Mouse (Mus musculus): Measurements from ENCODE around the gene Phf3. TPM values are rescaled to one million over a fixed set of nuclear protein-coding genes. Genes with fewer than 3 reads are reported as not detected.
A peak's percentile ranks its signal among the peaks of the same experiment; 100 is the strongest.
"Not testable (repeated sequence)": the region's sequence is repeated elsewhere in the genome, so short reads cannot be mapped to it uniquely, and the experiment has no call there.

The Phf3 gene
- polyA plus RNA-seq, 1 experiment from 2014 or later, result 28.2 TPM

- H3K36me3 ChIP-seq (ENCODE audit: insufficient read depth, low read length), result no peaks in the 10 kb centered on the region
- DNase-seq (ENCODE audit: low spot score), result no peak
- ATAC-seq, result no peak; the same call in 1 of the 2 replicates
- TF ChIP-seq CTCF (IDR thresholded peaks at IDR 0.05) (peak; percentile 59), EP300 (IDR thresholded peaks at IDR 0.05) (no peak)
- H3K9me3 ChIP-seq (ENCODE audit: low read length), result no peaks in the 10 kb centered on the region
- 47% methylated on average over 6 of the region's 6 CpGs for WGBS
- H3K4me3 ChIP-seq (ENCODE audit: low read depth, low read length), result no peak overlapping the region
- H3K4me2 ChIP-seq (replicated peaks; ENCODE audit: low read depth, low read length), result no peak overlapping the region
- no peaks in the 10 kb centered on the region for H3K4me1 ChIP-seq (ENCODE audit: insufficient read depth, low read depth, low read length)
- no peak overlapping the region for H3K9ac ChIP-seq (replicated peaks; ENCODE audit: low read depth)
- H3K27me3 ChIP-seq (replicated peaks; ENCODE audit: insufficient read depth, low read length), result no peaks in the 10 kb centered on the region
- H3K27ac ChIP-seq (ENCODE audit: low read length), result no peak overlapping the region
Observed at GRCm38 (mm10) chr1:30771772-30772171, 101.9 kb downstream of the Phf3 start.

GRCm38 (mm10) chr1:30770599-30770998 is 103.1 kb downstream of the Phf3 start:
- H3K9ac ChIP-seq (replicated peaks; ENCODE audit: low read depth); H3K4me1 ChIP-seq (ENCODE audit: insufficient read depth, low read depth, low read length); H3K27ac ChIP-seq (ENCODE audit: low read length); ATAC-seq; H3K4me3 ChIP-seq (ENCODE audit: low read depth, low read length); H3K4me2 ChIP-seq (replicated peaks; ENCODE audit: low read depth, low read length); DNase-seq (ENCODE audit: low spot score); H3K27me3 ChIP-seq (replicated peaks; ENCODE audit: insufficient read depth, low read length); H3K9me3 ChIP-seq (ENCODE audit: low read length); H3K36me3 ChIP-seq (ENCODE audit: insufficient read depth, low read length): not testable (repeated sequence)
- WGBS, result 82% methylated on average over 10 of the region's 16 CpGs

- Histone ChIP-seq H3K36me3 (ENCODE audit: insufficient read depth, low read length) (no peaks in the 10 kb centered on the region), H3K27ac (ENCODE audit: low read length) (no peak overlapping the region), H3K9me3 (ENCODE audit: low read length) (no peaks in the 10 kb centered on the region), H3K4me1 (ENCODE audit: insufficient read depth, low read depth, low read length) (no peaks in the 10 kb centered on the region), H3K4me2 (replicated peaks; ENCODE audit: low read depth, low read length) (no peak overlapping the region), H3K9ac (replicated peaks; ENCODE audit: low read depth) (no peak overlapping the region), H3K4me3 (ENCODE audit: low read depth, low read length) (no peak overlapping the region), H3K27me3 (replicated peaks; ENCODE audit: insufficient read depth, low read length) (no peaks in the 10 kb centered on the region)
- TF ChIP-seq EP300 (IDR thresholded peaks at IDR 0.05) (no peak), CTCF (IDR thresholded peaks at IDR 0.05) (no peak)
- ATAC-seq (no peak), DNase-seq (ENCODE audit: low spot score) (no peak)
Observed at GRCm38 (mm10) chr1:30756794-30757193, 116.9 kb downstream of the Phf3 start.

- H3K36me3 ChIP-seq (ENCODE audit: insufficient read depth, low read length), result no peaks in the 10 kb centered on the region
- DNase-seq (ENCODE audit: low spot score) (no peak), ATAC-seq (no peak)
- no peak overlapping the region for H3K9ac ChIP-seq (replicated peaks; ENCODE audit: low read depth)
- TF ChIP-seq EP300 (IDR thresholded peaks at IDR 0.05) (no peak), CTCF (IDR thresholded peaks at IDR 0.05) (no peak)
- H3K4me3 ChIP-seq (ENCODE audit: low read depth, low read length), result no peak overlapping the region
- no peak overlapping the region for H3K4me2 ChIP-seq (replicated peaks; ENCODE audit: low read depth, low read length)
- H3K9me3 ChIP-seq (ENCODE audit: low read length), result no peaks in the 10 kb centered on the region
- WGBS, result 60% methylated on average over 3 of the region's 3 CpGs
- H3K27ac ChIP-seq (ENCODE audit: low read length), result no peak overlapping the region
- H3K4me1 ChIP-seq (ENCODE audit: insufficient read depth, low read depth, low read length), result no peaks in the 10 kb centered on the region
- H3K27me3 ChIP-seq (replicated peaks; ENCODE audit: insufficient read depth, low read length), result no peaks in the 10 kb centered on the region
Observed at GRCm38 (mm10) chr1:30755453-30756224, 118.1 kb downstream of the Phf3 start.

Other genes with a start within 250 kb of the Phf3 start
- 0.20 and 0.57 TPM in 2 replicates for gene AC153137.1, start 104.0 kb upstream of the Phf3 start, polyA plus RNA-seq (2015; fragmentation: Nextera tagmentation; extraction: Ambion mirVana)

All from lung, postnatal 0 days (tissue).